Mouse (Mus musculus) cerebellum, adult 18-20 months (tissue): ENCODE measurements around the gene Zmpste24.
"Not testable (repeated sequence)": the region's sequence is repeated elsewhere in the genome, so short reads cannot be mapped to it uniquely, and the experiment has no call there.

Experiments
- DNase-seq, 2 experiments: peaks; one replicate each; pipeline ENCODE4 v3.0.0; 2021

Zmpste24 gene

DNA sequence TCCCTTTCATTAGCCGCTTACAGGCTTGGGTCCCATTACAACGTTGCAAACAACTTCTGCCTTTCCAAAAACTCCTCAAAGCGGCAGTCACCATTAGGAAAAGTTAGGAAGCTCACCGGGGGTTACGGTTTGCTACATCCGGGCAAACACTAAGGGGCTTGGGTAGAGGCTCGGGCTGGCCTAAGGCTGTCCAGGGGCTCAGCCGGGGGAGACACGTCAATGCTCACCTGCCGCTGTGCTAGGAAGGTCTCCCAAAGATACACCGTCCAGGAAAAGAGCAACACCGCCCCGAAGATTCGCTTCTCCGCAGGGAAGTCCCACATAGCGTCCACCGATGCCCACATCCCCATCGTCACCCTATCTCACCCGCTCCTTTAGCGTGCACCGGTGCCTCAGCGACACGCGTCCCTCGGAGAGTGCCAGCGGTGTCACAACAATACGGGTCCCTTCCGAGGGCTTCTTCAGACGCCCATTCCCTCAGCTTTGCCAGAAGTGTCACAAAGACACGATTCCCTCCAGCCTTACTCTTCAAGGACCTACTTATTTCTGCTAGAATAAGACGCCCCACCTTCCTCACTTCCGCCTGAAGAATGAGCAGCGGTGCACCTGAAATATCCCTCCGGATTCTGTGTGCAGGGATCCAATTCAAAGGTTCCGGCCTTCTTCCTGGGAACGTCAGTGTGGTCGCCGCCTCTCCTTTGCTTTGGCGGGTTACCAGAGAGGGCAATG lies at the start of gene Zmpste24:
TSS of gene Zmpste24 (minus strand) at position 592 of the 729 bp plus-strand sequence.
- peak; percentile 76 to 89 for DNase-seq

DNA sequence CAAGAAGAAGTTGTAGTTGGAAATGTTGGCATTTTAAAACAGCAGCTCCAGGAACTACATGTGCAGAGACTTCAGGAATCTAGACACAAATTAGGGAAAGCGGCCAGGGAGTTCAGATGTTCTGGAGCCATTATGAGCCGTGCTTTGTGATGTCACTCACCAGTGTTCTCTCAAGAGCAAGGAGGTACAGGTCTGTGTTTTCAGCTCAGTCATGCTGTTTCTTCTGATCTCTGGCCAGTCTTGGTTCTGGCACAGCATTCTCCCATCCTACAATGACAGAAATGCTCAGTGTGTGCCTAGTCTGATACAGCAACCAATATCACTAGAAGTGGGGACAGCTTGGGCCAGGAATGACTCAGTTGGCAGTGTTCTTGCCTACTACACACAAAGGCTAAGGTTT lies 11.1 kb upstream of the Zmpste24 start, which contains the start of gene Tmco2:
TSS of gene Tmco2 (minus strand) at position 101 of the 400 bp plus-strand sequence.
- DNase-seq: no peak

DNA sequence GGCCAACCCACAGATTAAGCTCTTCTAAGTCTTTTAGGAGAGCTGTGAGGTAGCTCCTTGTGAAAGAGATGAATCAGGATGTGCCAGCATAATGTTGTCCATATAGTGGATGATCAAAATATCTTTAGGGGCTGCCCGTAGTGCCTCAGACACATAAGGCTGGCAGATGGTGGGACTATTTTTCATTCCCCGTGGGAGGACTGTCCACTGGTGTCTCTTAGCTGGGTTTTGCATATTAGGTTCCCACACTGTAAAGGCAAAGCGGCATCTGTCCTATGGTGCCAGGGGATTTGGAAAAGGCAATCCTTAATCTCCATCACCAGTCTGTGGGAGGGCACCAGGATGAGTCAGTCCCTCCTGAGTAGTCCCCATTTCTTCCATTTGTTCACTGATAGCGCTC lies 5.3 kb upstream of the Zmpste24 start:
- DNase-seq: no peak

DNA sequence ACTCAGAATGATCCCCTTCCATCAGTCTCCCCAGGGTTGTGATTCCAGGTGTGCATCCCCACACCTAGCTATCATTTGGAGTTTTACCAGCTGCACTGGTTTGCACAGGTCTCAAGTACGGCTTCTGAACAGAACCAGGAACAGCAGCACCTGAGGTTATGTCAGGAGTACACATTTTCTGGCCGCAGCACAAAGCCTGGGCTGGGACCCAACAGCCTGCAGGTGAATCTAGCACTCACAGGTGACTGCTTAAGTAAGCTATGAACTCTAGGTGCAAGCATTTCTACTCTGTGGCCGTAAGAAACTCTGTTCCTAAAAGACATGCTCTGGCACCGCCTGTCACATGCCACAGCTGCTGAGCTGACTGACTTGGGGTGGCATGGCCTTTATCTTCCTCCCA lies 7.8 kb downstream of the Zmpste24 start:
- no peak for DNase-seq

DNA sequence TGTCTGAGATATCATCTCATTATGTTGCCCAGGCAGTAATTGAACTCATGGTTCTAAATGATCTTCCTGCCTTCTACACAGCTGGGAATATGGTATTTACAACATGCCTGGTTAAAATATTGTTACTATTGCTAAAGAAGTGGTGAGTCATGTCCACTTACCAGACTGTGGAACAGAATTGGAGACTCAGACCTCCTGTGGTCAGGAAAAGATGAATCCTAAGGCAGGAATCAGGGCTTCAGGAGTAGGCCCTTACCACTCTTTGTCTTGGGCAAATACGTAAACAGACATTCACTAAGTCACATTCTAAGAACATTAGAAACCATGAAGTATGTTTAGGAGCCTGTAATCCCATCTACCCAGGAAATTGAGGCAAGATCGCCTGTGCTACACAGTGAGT lies 9.3 kb downstream of the Zmpste24 start:
- DNase-seq: no peak

DNA sequence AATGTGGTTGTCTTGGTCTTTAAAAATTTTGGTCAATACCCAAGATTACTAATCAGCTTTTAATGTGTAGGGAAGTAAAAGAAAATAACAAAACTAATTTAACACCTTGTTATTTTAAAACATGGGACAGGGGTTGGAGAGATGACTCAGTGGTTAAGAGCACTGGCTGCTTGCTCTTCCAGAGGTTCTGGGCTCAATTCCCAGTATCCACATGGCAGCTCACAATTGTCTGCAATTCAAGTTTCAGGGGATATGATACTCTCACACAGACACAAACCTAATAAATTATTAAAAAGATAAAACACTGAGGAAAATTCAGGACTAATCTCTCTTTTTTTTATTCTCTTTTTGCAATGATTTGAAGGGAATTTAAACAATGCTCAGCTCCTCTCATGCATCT lies 13.5 kb downstream of the Zmpste24 start:
- no peak for DNase-seq

DNA sequence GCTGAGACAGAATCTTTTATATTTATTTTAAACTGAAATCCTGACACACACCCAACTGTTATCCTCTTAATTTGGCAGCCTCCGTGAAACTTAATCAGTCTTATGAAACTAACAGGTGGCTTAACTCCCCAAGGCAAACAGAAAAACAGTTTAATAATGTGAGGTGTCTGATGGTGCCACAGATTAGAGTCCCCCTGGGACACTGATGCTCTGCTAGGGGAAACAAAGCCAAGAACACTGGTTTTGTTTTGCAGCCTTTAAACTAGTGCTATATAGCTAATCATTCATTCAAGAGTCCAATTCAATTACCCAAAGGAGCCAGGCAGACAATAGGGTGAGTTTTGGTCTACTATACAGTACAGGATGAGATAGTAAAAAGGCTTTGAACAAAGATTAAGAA lies 17.6 kb downstream of the Zmpste24 start:
- DNase-seq: no peak

DNA sequence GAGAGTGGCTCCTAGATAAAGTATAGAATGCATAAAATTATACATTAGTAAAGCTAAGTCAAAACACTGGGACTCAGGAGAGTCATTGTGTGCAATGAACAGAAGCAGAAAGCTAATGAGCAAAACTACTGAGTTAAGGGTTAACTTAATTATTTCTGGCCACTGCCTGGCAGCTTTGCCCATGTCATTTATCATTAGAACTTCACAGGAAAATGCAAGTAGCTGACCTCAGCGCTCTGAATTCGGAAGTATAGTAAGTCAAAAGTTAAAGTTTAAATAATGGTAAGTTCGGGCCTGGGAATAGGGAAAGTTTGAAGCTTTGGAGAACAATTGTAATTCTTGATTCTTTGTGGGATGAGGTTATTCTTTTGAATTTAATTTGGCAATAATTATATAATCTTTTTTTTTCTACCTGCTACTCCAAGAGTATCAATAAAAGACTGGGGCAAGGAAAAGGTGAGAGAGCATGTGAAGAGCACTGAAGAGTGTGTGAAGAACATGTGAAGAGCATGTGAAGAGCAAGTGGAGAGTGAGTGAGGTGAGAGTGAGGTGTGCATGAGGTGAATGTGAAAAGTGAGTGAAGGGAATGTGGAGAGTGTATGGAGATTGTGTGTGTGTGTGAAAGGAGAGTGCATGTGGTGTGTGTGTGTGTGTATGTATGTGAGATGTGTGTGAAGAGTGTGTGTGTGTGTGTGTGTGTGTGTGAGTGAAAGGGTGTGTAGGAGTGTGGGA lies 20.0 kb downstream of the Zmpste24 start:
- no peak for DNase-seq

DNA sequence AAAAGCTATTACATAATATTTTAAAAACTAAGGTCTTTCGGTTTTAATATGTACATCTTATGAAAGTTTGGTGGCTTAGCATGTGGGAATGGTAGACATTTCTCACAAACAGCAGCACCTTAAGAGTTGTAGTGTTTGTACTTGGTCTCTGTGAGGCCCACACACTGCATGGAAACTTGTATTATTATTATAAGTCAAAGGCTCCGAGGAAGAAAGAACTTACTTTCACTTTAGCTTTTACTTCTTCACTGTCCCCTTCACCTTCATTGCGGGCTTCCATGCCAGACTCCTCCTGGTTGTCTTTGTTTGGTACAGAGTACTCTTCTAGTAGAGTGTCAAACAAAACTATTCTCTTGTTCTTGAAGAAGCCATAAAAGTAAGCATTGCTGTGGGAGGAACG lies 23.8 kb downstream of the Zmpste24 start:
- no peak for DNase-seq

DNA sequence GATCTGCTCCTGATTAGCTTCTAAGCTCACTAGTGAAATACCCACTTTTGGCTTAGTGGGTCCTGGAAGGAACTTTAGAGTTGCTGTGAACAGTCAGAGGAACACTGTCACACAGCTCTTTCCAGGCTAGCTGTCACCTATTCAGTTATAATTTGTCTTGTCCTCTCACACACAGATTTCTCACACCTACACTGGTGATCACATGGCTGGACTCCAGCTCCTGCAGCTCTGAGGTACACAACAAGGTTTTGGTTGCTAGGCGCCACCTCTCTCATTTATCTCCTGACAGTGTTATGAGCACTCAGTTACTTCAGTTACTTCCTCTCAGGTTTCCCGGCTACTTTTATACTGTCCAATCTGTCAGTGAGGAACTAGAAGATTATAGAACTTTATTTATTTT lies 32.7 kb downstream of the Zmpste24 start:
- no peak for DNase-seq

DNA sequence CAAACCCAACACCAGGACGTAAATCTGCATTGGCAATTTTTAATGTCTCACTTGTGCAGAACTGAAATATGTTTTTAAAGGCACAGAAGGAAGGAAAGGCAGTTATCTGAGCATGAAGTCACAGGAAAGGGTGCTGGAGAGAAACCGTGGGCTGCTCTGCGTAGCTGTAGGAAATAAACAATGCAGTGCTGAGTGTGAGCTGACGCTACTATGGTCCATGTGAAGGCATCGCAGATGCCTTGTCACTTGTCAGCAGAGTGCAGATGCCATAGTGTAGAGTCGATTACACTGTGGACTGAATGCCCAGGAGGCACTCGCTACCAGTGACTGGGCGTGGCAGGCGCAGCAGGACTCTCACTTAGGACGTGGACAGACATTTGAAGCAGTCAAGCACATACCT lies 38.8 kb downstream of the Zmpste24 start:
- DNase-seq: not testable (repeated sequence)

DNA sequence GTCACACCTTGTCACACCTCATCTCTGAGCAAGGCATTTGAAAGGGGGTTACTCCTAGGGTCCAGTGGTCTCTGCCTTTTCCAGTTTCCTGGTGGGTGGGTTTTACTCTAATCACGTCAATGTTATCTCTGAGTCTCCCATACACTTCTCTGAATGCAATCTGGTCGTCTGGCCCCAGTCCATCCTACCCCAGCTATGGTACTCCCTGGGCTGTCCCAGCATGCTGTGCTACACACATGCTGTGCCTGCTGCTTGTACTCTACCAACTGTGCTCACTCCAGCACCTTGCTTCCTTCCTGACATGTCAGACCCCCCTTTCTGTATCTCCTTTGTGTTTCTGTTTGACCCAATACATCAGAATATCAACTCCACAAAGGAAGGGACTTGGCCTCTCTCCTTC lies 41.0 kb downstream of the Zmpste24 start:
- no peak for DNase-seq

DNA sequence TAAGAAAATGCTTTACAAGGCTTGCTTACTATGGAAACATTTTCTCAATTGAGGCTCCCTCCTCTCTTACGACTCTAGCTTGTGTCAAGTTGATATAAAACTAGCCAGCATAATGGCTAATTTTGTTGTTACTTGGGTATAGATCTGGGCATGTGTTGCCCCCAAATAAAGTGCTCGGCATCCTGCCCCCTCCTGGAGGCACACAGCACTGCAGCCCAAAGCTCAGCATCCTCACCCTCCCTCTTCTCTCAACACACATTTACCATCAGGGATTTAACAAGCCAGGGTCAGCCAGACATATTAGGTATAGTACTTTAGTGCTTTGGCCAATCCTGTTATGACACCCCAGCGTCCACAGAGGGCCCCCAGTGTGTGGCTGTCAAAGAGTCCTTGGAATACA lies 41.7 kb downstream of the Zmpste24 start:
- DNase-seq: peak in 1 of 2 experiments; percentile 44

DNA sequence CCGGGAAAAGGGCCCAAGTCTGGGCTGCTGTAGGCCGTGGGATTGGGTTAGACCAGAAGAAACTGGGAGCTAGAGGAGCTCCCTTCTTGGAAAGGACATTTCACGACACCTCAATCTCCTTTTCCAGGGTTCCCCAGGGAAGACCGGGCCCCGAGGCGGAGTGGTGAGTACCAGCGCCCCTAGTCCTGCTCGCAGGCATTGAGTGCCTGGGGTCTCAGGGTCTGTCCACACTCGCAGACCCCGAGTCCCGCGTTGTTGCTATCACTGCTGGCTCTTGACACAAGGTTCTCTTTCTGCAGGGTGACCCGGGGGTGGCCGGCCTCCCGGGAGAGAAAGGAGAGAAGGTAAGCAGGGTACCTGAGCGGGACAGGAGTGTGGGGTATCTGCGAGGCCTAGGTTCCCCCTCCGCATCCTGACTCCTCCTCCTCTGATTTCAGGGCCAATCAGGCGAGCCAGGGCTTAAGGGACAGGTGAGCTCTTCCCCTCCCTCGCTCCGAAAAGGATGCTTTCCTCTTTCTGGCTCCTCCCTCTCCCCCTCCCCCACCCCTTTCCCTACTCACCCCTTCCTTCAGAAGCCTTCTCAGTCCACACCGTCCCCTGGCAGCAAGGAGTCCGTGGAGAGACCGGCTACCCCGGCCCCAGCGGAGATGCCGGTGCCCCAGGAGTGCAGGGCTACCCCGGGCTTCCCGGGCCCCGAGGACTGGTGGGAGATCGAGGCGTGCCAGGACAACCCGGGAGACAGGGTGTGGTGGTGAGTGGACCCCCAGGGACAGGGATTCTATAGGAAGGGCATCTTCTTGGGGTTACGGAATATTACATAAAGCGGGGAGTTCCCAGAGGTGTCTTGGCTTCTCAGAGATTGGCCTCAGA lies 45.4 kb downstream of the Zmpste24 start:
- peak; percentile 64 to 79 for DNase-seq

DNA sequence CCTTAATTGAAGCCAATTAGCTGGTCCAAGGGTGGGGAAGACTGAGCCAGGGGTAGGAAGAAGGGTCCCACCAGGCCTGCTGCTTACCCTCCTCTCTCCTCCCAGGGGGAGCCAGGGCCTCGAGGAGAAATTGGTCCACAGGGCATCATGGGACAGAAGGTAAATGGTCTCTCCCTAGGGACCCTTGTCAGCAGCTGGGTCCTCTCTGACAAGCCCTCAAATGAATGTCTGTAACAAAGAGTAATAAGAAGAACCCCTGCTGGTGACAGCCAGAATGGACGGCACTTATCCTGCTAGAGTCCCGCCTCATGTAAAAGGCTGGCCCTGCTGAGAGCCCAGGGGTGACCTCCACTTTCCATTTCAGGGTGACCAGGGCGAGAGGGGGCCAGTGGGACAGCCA lies 46.2 kb downstream of the Zmpste24 start:
- no peak for DNase-seq

DNA sequence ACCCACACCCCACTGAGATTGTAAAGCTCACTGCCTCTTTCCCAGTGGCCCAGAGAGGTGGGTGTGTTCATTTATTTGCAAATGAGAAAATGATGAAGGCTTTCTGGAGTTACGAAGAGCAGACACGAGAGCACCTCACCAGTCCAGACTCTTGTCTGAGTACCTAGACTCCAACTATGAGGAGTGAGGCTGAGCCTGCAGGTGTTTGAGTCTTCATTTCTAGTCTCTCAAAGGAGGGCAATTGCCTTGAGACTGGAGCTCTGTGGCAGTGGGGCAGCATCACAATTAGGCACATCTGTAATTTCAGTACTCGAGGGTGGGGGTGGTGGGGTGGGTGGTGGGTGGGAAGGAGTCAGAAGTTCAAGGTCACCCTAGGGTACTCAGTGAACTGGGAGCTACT lies 55.1 kb downstream of the Zmpste24 start:
- no peak for DNase-seq

DNA sequence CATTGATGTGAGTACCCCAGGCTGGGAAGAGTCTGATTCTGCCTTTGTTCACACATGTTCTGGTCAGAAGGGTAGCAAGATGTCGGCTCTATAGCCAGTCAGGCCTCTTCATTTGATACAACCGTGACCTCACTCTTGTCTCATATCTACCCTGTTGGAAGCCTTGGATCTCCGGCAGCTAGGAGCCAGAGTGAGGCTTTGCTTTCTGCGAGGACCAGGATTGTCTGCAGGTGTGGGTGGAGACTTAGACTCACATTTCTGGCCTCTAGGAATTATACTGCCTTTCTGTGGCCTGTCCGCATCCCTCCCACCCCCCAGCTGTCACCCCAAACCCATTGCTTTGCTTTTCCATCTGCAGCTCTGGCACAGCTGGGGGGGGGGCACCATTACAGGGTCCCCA lies 55.6 kb downstream of the Zmpste24 start:
- DNase-seq: no peak

DNA sequence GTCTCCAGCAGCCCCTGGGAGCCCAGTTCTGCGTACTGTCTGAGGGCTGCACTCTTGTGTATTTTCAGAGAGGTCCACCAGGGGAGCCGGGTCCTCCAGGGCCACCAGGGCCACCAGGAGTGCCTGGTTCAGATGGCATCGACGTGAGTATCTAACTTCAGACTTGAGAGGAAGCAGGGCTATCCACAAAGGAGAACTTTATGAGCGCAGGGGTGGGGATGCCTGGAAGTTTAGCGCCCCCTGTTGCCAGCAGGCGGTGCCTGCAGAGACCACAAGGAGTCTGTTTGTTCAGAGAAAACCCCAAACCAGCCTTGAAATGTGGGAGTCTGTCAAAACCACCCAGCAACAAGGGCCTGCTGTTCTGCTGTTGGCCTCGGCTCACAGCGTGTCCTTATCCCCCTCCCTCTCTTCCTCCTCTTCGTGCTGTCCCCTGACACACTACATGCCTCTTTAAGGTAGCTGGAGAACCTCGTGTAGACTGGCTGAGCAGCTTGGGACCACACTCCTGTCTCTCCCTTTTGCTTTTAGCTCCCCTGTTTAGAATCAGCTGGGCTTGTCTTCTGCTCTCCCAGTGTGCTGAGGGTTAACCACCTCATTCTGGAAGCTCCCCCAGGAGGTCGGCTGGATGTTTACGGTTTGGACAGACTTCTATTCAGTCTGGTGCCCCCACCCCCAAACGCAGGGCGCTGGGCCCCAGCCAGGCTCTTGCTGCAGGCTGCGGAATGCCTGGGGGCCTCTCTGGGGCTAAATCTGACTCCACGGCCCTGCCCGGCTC lies 57.0 kb downstream of the Zmpste24 start:
- peak; percentile 62 to 75 for DNase-seq

DNA sequence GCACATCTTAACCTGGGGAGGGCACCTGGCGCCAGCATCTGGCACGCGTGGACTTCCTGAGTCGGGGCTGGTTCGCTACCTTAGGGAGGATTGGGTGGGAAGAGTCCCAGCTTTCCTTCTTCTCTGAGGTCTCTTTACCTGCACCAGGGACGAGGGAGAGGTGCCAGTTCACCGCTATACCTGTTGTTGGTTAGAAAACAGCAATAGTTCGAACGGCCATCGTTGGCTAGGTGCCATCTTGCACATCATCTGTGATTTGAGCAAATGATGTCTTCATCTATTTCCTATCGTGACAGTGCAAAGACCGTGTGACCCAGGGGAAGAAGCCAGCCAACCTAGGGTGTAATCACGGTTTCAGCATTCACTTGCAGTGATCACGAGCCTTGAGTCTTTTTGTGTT lies 57.7 kb downstream of the Zmpste24 start:
- no peak for DNase-seq

DNA sequence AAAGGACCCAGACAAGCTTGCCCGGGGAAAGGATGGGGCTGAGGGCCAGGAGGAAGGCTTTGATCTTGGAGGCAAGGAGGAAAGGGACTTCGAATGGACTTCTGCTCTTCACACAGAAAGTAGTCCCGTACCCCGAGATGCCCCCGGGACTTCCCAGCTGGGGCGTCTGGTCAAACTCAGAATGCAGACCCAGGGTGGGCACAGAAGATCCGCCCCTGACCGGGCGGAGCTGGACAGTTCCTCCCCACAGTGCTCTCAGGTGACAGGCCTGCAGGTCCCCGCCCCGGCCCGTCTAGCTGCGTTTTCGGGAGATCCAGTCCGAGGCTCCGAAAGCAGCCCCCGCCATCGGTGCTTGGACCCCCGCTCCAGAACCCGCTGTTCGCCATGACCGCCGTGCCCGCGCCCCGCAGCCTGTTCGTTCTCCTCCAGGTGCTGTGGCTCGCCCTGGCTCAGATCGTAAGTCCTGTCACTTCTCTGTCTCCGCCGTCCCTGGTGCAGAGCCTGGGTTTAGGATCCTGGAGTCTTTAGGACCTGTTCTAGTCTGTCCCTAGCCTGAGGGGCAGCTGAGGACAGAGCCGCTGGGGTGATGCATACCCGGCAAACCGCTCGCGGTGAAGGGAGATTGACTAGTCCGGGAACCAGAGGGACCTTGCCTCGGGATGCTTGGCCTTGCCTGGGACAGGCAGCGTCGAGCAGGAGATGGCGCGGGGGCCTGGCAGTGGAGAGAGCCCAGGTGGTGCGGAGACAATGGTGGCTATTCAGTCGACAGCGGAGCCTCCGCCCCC lies 58.5 kb downstream of the Zmpste24 start, which contains the start of gene Col9a2:
TSS of gene Col9a2 (plus strand) at position 55 of the 785 bp plus-strand sequence.
- peak in 1 of 2 experiments; percentile 39 for DNase-seq

DNA sequence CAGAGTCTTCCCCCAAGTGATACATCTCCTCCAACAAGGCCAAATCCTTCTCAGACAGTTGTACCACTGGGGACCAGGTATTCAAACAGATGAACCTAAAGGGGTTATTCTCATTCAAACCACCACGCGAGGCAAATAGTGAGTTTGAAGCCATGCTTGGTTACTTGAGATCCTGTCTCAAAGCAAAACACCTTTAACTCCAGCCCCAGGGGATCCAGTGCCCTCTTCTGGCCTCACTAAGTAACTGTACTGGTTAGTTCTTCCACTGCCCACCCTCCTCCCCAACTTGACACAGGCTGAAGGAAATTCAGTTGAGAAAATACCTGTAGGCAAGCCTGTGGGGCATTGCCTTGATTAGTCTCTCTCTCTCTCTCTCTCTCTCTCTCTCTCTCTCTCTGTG lies 65.0 kb downstream of the Zmpste24 start:
- no peak for DNase-seq

DNA sequence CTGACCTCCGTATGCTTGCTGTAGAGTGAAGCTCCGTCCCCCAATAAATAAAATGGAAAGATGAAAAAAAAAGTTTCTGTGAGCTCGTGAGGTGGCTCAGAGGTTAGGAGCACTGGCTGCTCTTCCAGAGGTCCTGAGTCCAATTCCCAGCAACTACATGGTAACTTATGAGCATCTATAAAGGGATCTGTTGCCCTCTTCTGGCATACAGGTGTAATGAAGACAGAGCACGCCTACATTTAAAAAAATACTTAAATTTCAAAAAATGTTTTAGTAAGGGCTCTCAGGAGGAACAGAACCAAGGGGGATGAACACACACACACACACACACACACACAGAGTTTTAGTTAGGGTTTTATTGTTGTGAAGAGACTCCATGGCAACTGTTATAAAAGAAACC lies 66.6 kb downstream of the Zmpste24 start:
- no peak for DNase-seq
